Mouse (Mus musculus) spleen, adult 2 months (tissue): ENCODE results near the gene Myo9b. TPM values are rescaled to one million over a fixed set of nuclear protein-coding genes. Genes with fewer than 3 reads are reported as not detected.

Experiments
- DNase-seq, 2 experiments: peaks; one replicate each; pipeline versions ENCODE4 v3.0.0 to v3.0.0-alpha.2; 2012 to 2021; ENCODE audit warnings: low spot score in 2 of 2, low read depth in 1 of 2
- H3K27ac ChIP-seq: fragments of 200-500 bp; 2 replicates; pipeline ENCODE4 v1.5.1; 2012; ENCODE audit warnings: low read length, inconsistent platforms; ENCODE audit not compliant: insufficient read depth
- H3K27me3 ChIP-seq: fragments of 200-500 bp; 2 replicates; pipeline ENCODE4 v1.6.1; 2012; ENCODE audit warnings: mild to moderate bottlenecking, moderate library complexity, low read length, inconsistent platforms; ENCODE audit not compliant: control insufficient read depth, insufficient read depth
- H3K36me3 ChIP-seq: fragments of 200-500 bp; 2 replicates; pipeline ENCODE4 v1.6.1; 2012; ENCODE audit warnings: mild to moderate bottlenecking, low read length, inconsistent platforms; ENCODE audit not compliant: control insufficient read depth, insufficient read depth
- H3K4me1 ChIP-seq: fragments of 200-500 bp; 2 replicates; pipeline ENCODE4 v1.6.1; 2011; ENCODE audit warnings: inconsistent platforms; ENCODE audit not compliant: control insufficient read depth, insufficient read depth, insufficient read length
- H3K4me3 ChIP-seq: fragments of 200-500 bp; 2 replicates; pipeline ENCODE4 v1.5.1; 2011; ENCODE audit warnings: mild to moderate bottlenecking, inconsistent platforms; ENCODE audit not compliant: insufficient read depth, insufficient read length; ENCODE audit errors: extremely low read depth
- CTCF ChIP-seq: fragments of 200-500 bp; IDR thresholded peaks from 2 replicates; pipeline ENCODE4 v1.5.1; 2011; ENCODE audit warnings: mild to moderate bottlenecking, inconsistent platforms; ENCODE audit not compliant: insufficient read depth, insufficient read length, insufficient replicate concordance; ENCODE audit errors: extremely low read depth
- POLR2A ChIP-seq: fragments of 200-500 bp; IDR thresholded peaks from 2 replicates; pipeline ENCODE4 v1.6.1; 2011; ENCODE audit warnings: low read depth, low read length, inconsistent platforms
- whole genome bisulfite sequencing: fragments of 180-500 bp; shearing (Covaris S2); methylation state at CpG from one replicate; pipeline ENCODE4 v1.1.7; 2018; 5-methylcytosine and 5-hydroxymethylcytosine counted together
- polyA plus RNA-seq: library from polyadenylated mRNA; depleted of rRNA; stranded (reverse); fragments of >200 nt; gene quantifications from 2 replicates; pipeline ENCODE4 v1.2.3, GENCODE M21; 2012

Gene Myo9b
- polyA plus RNA-seq, 1 experiment: 47.6 TPM

GRCm38 (mm10) chr8:71385212-71385835 lies 112.8 kb downstream of the Myo9b start:
- H3K36me3 ChIP-seq: no peaks in the 10 kb centered on the region
- TF ChIP-seq CTCF: no peak
- TF ChIP-seq POLR2A: no peak
- WGBS: 88% methylated on average over 12 of the region's 12 CpGs
- no peak overlapping the region for H3K27ac ChIP-seq
- no peak for DNase-seq
- H3K27me3 ChIP-seq: peaks cover 13% of the 10 kb centered on the region
- H3K4me3 ChIP-seq: no peak overlapping the region
- H3K4me1 ChIP-seq: peaks cover 13% of the 10 kb centered on the region

GRCm38 (mm10) chr8:71388267-71388666 lies 115.8 kb downstream of the Myo9b start:
- no peaks in the 10 kb centered on the region for H3K4me1 ChIP-seq
- H3K4me3 ChIP-seq: no peak overlapping the region
- no peaks in the 10 kb centered on the region for H3K36me3 ChIP-seq
- TF ChIP-seq POLR2A: no peak
- TF ChIP-seq CTCF: no peak
- no peak for DNase-seq
- WGBS: 20% methylated on average over 1 of the region's 1 CpGs
- H3K27ac ChIP-seq: no peak overlapping the region
- H3K27me3 ChIP-seq: no peaks in the 10 kb centered on the region

- H3K36me3 ChIP-seq: no peaks in the 10 kb centered on the region
- no peak for DNase-seq
- peak overlapping the region; percentile 16; the same call in 1 of the 2 replicates for H3K27ac ChIP-seq
- 87% methylated on average over 2 of the region's 2 CpGs for WGBS
- no peak overlapping the region for H3K4me3 ChIP-seq
- peaks cover 3% of the 10 kb centered on the region; the same call in 1 of the 2 replicates for H3K4me1 ChIP-seq
- TF ChIP-seq POLR2A (no peak), CTCF (no peak)
- H3K27me3 ChIP-seq: no peaks in the 10 kb centered on the region
Measured at GRCm38 (mm10) chr8:71391696-71392095, 119.2 kb downstream of the Myo9b start.

GRCm38 (mm10) chr8:71392391-71392790 lies 119.9 kb downstream of the Myo9b start:
- H3K36me3 ChIP-seq: no peaks in the 10 kb centered on the region
- 93% methylated on average over 5 of the region's 5 CpGs for WGBS
- peak overlapping the region; percentile 16; the same call in 1 of the 2 replicates for H3K27ac ChIP-seq
- H3K4me3 ChIP-seq: no peak overlapping the region
- H3K4me1 ChIP-seq: peaks cover 4% of the 10 kb centered on the region; the same call in 1 of the 2 replicates
- no peak for TF ChIP-seq POLR2A
- no peaks in the 10 kb centered on the region for H3K27me3 ChIP-seq
- no peak for DNase-seq

- no peak for DNase-seq
- H3K27me3 ChIP-seq: no peaks in the 10 kb centered on the region
- H3K4me3 ChIP-seq: no peak overlapping the region
- H3K36me3 ChIP-seq: no peaks in the 10 kb centered on the region
- TF ChIP-seq CTCF (no peak), POLR2A (no peak)
- WGBS: 45% methylated on average over 3 of the region's 3 CpGs
- H3K4me1 ChIP-seq: peaks cover 8% of the 10 kb centered on the region; the same call in 1 of the 2 replicates
- no peak overlapping the region for H3K27ac ChIP-seq
Measured at GRCm38 (mm10) chr8:71392871-71393270, 120.4 kb downstream of the Myo9b start.

- no peak for TF ChIP-seq POLR2A
- TF ChIP-seq CTCF: no peak
- Histone ChIP-seq H3K27ac (no peak overlapping the region), H3K4me1 (peaks cover 8% of the 10 kb centered on the region; the same call in 1 of the 2 replicates), H3K27me3 (no peaks in the 10 kb centered on the region), H3K4me3 (no peak overlapping the region), H3K36me3 (peaks cover 6% of the 10 kb centered on the region; the same call in 1 of the 2 replicates)
- no peak for DNase-seq
- WGBS: 93% methylated on average over 7 of the region's 7 CpGs
Measured at GRCm38 (mm10) chr8:71394481-71394880, 122.0 kb downstream of the Myo9b start.

GRCm38 (mm10) chr8:71395071-71395470 lies 122.6 kb downstream of the Myo9b start:
- Histone ChIP-seq H3K27me3 (no peaks in the 10 kb centered on the region), H3K4me3 (no peak overlapping the region), H3K4me1 (peaks cover 8% of the 10 kb centered on the region; the same call in 1 of the 2 replicates), H3K27ac (no peak overlapping the region), H3K36me3 (peaks cover 7% of the 10 kb centered on the region; the same call in 1 of the 2 replicates)
- no peak for DNase-seq
- WGBS: 84% methylated on average over 10 of the region's 10 CpGs
- no peak for TF ChIP-seq CTCF
- no peak for TF ChIP-seq POLR2A
